12 mouse cellular contexts compared by ENCODE assay signal in genomic region chr4:62347605-62348328, GRCm38 (mm10). TPM values are rescaled to one million over a fixed set of nuclear protein-coding genes. Genes with fewer than 3 reads are reported as not detected.
A peak's percentile ranks its signal among the peaks of the same experiment; 100 is the strongest.
DNase-seq lines count a peak whose midpoint lies in the region; ATAC-seq and TF ChIP-seq lines count a peak whose summit lies in the region.
"Had no signal": no experiment of that assay in that cellular context is flagged by ENCODE, and none has a peak within 500 bp of the region (broad histone marks: within the 10 kb centered on the region; RNA-seq: fewer than 3 reads in every experiment).

No protein-coding gene starts in this region.

- DNase-seq in gastrocnemius, adult 2 months, result no peak
- DNase-seq in gastrocnemius, adult 8-10 months (ENCODE audit: low spot score in 2 of 2), result no peak
- peak; percentile 88 for DNase-seq in kidney, postnatal 0 days (ENCODE audit: low spot score)
- DNase-seq in lung, postnatal 36 days, result peak; percentile 64
- no peak for DNase-seq in midbrain, embryonic 10.5 days (ENCODE audit: low spot score)
- DNase-seq in urinary bladder, postnatal 25 days (ENCODE audit: low spot score), result no peak
- no peak for DNase-seq in gastrocnemius, postnatal 36 days

- H3K4me1 ChIP-seq in heart, embryonic 12.5 days (replicated peaks), result 0 out of 2 replicates have a peak, but pooled peaks cover 3% of the 10 kb centered on the region
- H3K4me1 ChIP-seq in kidney, postnatal 0 days (replicated peaks; ENCODE audit: insufficient read depth, low read length), result 0 out of 2 replicates have a peak, but pooled peaks cover 3% of the 10 kb centered on the region
- H3K4me1 ChIP-seq in midbrain, embryonic 10.5 days, result no peaks in the 10 kb centered on the region
- H3K4me1 ChIP-seq: embryonic facial prominence, embryonic 13.5 days had no signal

- TF ChIP-seq CTCF in gastrocnemius, adult 2 months (IDR thresholded peaks at IDR 0.05), result no peak
- TF ChIP-seq CTCF in kidney, postnatal 0 days (IDR thresholded peaks at IDR 0.05; ENCODE audit: low read depth), result no peak

- intact Hi-C loops in gastrocnemius, adult 2 months (cut with DNase I), result loop anchor here (5.0 kb wide), 1 partner anchor 60 kb away; the partner anchor contains the start of genes Cdc26 and Prpf4
- intact Hi-C loops in gastrocnemius, postnatal 36 days (cut with DNase I), result no loop called here

- ATAC-seq in heart, embryonic 12.5 days (ENCODE audit: insufficient number of reproducible peaks, low FRiP score), result peak; percentile 82
- ATAC-seq in kidney, postnatal 0 days (replicated peaks; ENCODE audit: low FRiP score, low read depth), result no peak; the same call in 1 of the 2 replicates
- ATAC-seq: hindbrain, embryonic 16.5 days had no signal

- peak overlapping the region; percentile 17; the same call in 1 of the 2 replicates for H3K4me3 ChIP-seq in gastrocnemius, adult 2 months
- no peak overlapping the region for H3K4me3 ChIP-seq in heart, embryonic 12.5 days
- H3K4me3 ChIP-seq in kidney, postnatal 0 days (replicated peaks; ENCODE audit: low read depth, low read length), result no peak overlapping the region
- no peak overlapping the region for H3K4me3 ChIP-seq in midbrain, embryonic 10.5 days
- H3K4me3 ChIP-seq: embryonic facial prominence, embryonic 13.5 days; megakaryocyte, embryonic 14.5 days had no signal

- H3K9ac ChIP-seq in heart, embryonic 12.5 days, result no peak overlapping the region
- H3K9ac ChIP-seq in kidney, postnatal 0 days (ENCODE audit: low read depth, low read length), result no peak overlapping the region
- H3K9ac ChIP-seq: embryonic facial prominence, embryonic 13.5 days had no signal

- no peaks in the 10 kb centered on the region for H3K9me3 ChIP-seq in heart, embryonic 12.5 days (replicated peaks)
- no peaks in the 10 kb centered on the region for H3K9me3 ChIP-seq in kidney, postnatal 0 days (replicated peaks; ENCODE audit: low read length)
- no peaks in the 10 kb centered on the region for H3K9me3 ChIP-seq in midbrain, embryonic 10.5 days (replicated peaks)
- H3K9me3 ChIP-seq: embryonic facial prominence, embryonic 13.5 days; G1E; megakaryocyte, embryonic 14.5 days had no signal

- peaks cover 38% of the 10 kb centered on the region for H3K36me3 ChIP-seq in heart, embryonic 12.5 days
- peaks cover 14% of the 10 kb centered on the region; the same call in 1 of the 2 replicates for H3K36me3 ChIP-seq in kidney, postnatal 0 days (ENCODE audit: insufficient read depth, low read length)
- H3K36me3 ChIP-seq in midbrain, embryonic 10.5 days, result peaks cover 35% of the 10 kb centered on the region

- H3K27ac ChIP-seq in gastrocnemius, adult 2 months, result peak overlapping the region; percentile 51
- H3K27ac ChIP-seq in heart, embryonic 12.5 days (ENCODE audit: poor library complexity, severe bottlenecking), result peak overlapping the region; percentile 37
- peak overlapping the region; percentile 89 for H3K27ac ChIP-seq in kidney, postnatal 0 days
- no peak overlapping the region for H3K27ac ChIP-seq in midbrain, embryonic 10.5 days (replicated peaks)
- H3K27ac ChIP-seq: embryonic facial prominence, embryonic 13.5 days had no signal

- no peak overlapping the region for H3K4me2 ChIP-seq in heart, embryonic 12.5 days
- H3K4me2 ChIP-seq in kidney, postnatal 0 days (ENCODE audit: low read length), result peak overlapping the region; percentile 13; the same call in 1 of the 2 replicates
- H3K4me2 ChIP-seq: embryonic facial prominence, embryonic 13.5 days had no signal

- WGBS in heart, embryonic 12.5 days, result 55% methylated on average over 9 of the region's 9 CpGs
- WGBS in kidney, postnatal 0 days, result 58% methylated on average over 9 of the region's 9 CpGs
- WGBS in midbrain, embryonic 10.5 days, result 82% methylated on average over 9 of the region's 9 CpGs

- H3K27me3 ChIP-seq in heart, embryonic 12.5 days (replicated peaks), result no peaks in the 10 kb centered on the region
- no peaks in the 10 kb centered on the region for H3K27me3 ChIP-seq in kidney, postnatal 0 days (ENCODE audit: insufficient read depth, low read length)
- H3K27me3 ChIP-seq in midbrain, embryonic 10.5 days (ENCODE audit: low read depth, poor library complexity, severe bottlenecking), result no peaks in the 10 kb centered on the region
- H3K27me3 ChIP-seq: embryonic facial prominence, embryonic 13.5 days; megakaryocyte, embryonic 14.5 days had no signal

RNA-seq across cellular contexts. Expression of gene Fkbp15, which starts 12.6 kb away (rescaled TPM):
- 10 to 100 TPM; 12.6 TPM for total RNA-seq in gastrocnemius, adult 2 months (2021)
- total RNA-seq in gastrocnemius, adult 8-10 months (2022), result 10 to 100 TPM; 10.0 to 12.0 (median 10.8) TPM
- 18.2 and 19.6 TPM in 2 replicates for polyA plus RNA-seq in heart, embryonic 12.5 days (2016; fragmentation: Nextera tagmentation; extraction: Ambion mirVana)
- 19.2 and 21.7 TPM in 2 replicates for polyA plus RNA-seq in kidney, postnatal 0 days (2015; fragmentation: Nextera tagmentation; extraction: Ambion mirVana)
- polyA plus RNA-seq in midbrain, embryonic 10.5 days (2016; fragmentation: Nextera tagmentation; extraction: Ambion mirVana), result 17.6 and 21.1 TPM in 2 replicates
- total RNA-seq in gastrocnemius, postnatal 36 days (2021), result 10 to 100 TPM; 11.4 to 11.6 TPM

RNA-seq across cellular contexts. Expression of gene Slc31a1, which starts 12.8 kb away (rescaled TPM):
- total RNA-seq in gastrocnemius, adult 2 months (2021), result 10 to 100 TPM in 1 of 2 experiments, 1 to 10 TPM in 1; 9.7 to 12.0 TPM
- 1 to 10 TPM; 7.6 to 9.7 (median 8.5) TPM for total RNA-seq in gastrocnemius, adult 8-10 months (2022)
- polyA plus RNA-seq in heart, embryonic 12.5 days (2016; fragmentation: Nextera tagmentation; extraction: Ambion mirVana), result 50.5 and 52.0 TPM in 2 replicates
- 48.3 and 55.9 TPM in 2 replicates for polyA plus RNA-seq in kidney, postnatal 0 days (2015; fragmentation: Nextera tagmentation; extraction: Ambion mirVana)
- polyA plus RNA-seq in midbrain, embryonic 10.5 days (2016; fragmentation: Nextera tagmentation; extraction: Ambion mirVana), result 54.9 and 57.7 TPM in 2 replicates
- 10 to 100 TPM; 10.2 to 10.3 TPM for total RNA-seq in gastrocnemius, postnatal 36 days (2021)

Comparison
In these comparisons a context has a peak if more than half of its experiments do, and no peak if none do; other contexts are left out.
1. DNase-seq: peak in kidney, postnatal 0 days (single experiment) and lung, postnatal 36 days (single experiment); none in gastrocnemius, adult 2 months (single experiment), gastrocnemius, adult 8-10 months (0 of 2), midbrain, embryonic 10.5 days (single experiment), urinary bladder, postnatal 25 days (single experiment) and gastrocnemius, postnatal 36 days (0 of 2).